Mouse (Mus musculus): ENCODE measurements around the gene Caskin1. TPM values are rescaled to one million over a fixed set of nuclear protein-coding genes. Genes with fewer than 3 reads are reported as not detected.

Gene Caskin1
- polyA plus RNA-seq, 1 experiment from 2014 or later, result 55.0 TPM

Other genes with a start within 250 kb of the Caskin1 start
- gene Ccnf, start 237.1 kb upstream of the Caskin1 start, polyA plus RNA-seq (2015; fragmentation: Nextera tagmentation; extraction: Ambion mirVana), result 18.5 and 18.7 TPM in 2 replicates
- 0.48 and 1.1 TPM in 2 replicates for gene Abca17, start 137.5 kb upstream of the Caskin1 start, polyA plus RNA-seq (2015; fragmentation: Nextera tagmentation; extraction: Ambion mirVana)
- gene Abca3, start 136.7 kb upstream of the Caskin1 start, polyA plus RNA-seq (2015; fragmentation: Nextera tagmentation; extraction: Ambion mirVana), result 31.0 and 31.9 TPM in 2 replicates
- gene Rnps1, start 74.0 kb upstream of the Caskin1 start, polyA plus RNA-seq (2015; fragmentation: Nextera tagmentation; extraction: Ambion mirVana), result 301 and 335 TPM in 2 replicates
- 48.0 and 51.5 TPM in 2 replicates for gene Eci1, start 62.0 kb upstream of the Caskin1 start, polyA plus RNA-seq (2015; fragmentation: Nextera tagmentation; extraction: Ambion mirVana)
- 6.8 and 7.2 TPM in 2 replicates for gene Dnase1l2, start 45.5 kb upstream of the Caskin1 start, polyA plus RNA-seq (2015; fragmentation: Nextera tagmentation; extraction: Ambion mirVana)
- 46.7 and 50.5 TPM in 2 replicates for gene E4f1, start 18.3 kb upstream of the Caskin1 start, polyA plus RNA-seq (2015; fragmentation: Nextera tagmentation; extraction: Ambion mirVana)
- gene Pgp, start 18.2 kb upstream of the Caskin1 start, polyA plus RNA-seq (2015; fragmentation: Nextera tagmentation; extraction: Ambion mirVana), result 72.6 and 75.6 TPM in 2 replicates
- gene Bricd5, start 14.7 kb upstream of the Caskin1 start, polyA plus RNA-seq (2015; fragmentation: Nextera tagmentation; extraction: Ambion mirVana), result 0.34 and 0.77 TPM in 2 replicates
- 35.4 and 36.0 TPM in 2 replicates for gene Mlst8, start 9.5 kb upstream of the Caskin1 start, polyA plus RNA-seq (2015; fragmentation: Nextera tagmentation; extraction: Ambion mirVana)
- 88.7 and 91.0 TPM in 2 replicates for gene Traf7, start 39.3 kb downstream of the Caskin1 start, polyA plus RNA-seq (2015; fragmentation: Nextera tagmentation; extraction: Ambion mirVana)
- gene Rab26, start 45.6 kb downstream of the Caskin1 start, polyA plus RNA-seq (2015; fragmentation: Nextera tagmentation; extraction: Ambion mirVana), result 6.3 and 8.2 TPM in 2 replicates
- gene Pkd1, start 61.2 kb downstream of the Caskin1 start, polyA plus RNA-seq (2015; fragmentation: Nextera tagmentation; extraction: Ambion mirVana), result 22.6 and 30.3 TPM in 2 replicates
- gene Tsc2, start 144.0 kb downstream of the Caskin1 start, polyA plus RNA-seq (2015; fragmentation: Nextera tagmentation; extraction: Ambion mirVana), result 71.7 and 81.0 TPM in 2 replicates
- gene Nthl1, start 144.1 kb downstream of the Caskin1 start, polyA plus RNA-seq (2015; fragmentation: Nextera tagmentation; extraction: Ambion mirVana), result 11.4 and 11.6 TPM in 2 replicates
- gene Slc9a3r2, start 161.7 kb downstream of the Caskin1 start, polyA plus RNA-seq (2015; fragmentation: Nextera tagmentation; extraction: Ambion mirVana), result 55.5 and 57.0 TPM in 2 replicates
- gene Npw, start 169.9 kb downstream of the Caskin1 start, polyA plus RNA-seq (2015; fragmentation: Nextera tagmentation; extraction: Ambion mirVana), result 0.31 and 0.54 TPM in 2 replicates
- gene Zfp598, start 181.1 kb downstream of the Caskin1 start, polyA plus RNA-seq (2015; fragmentation: Nextera tagmentation; extraction: Ambion mirVana), result 20.6 and 24.5 TPM in 2 replicates
- gene Syngr3, start 201.4 kb downstream of the Caskin1 start, polyA plus RNA-seq (2015; fragmentation: Nextera tagmentation; extraction: Ambion mirVana), result 234 and 241 TPM in 2 replicates
- 36.5 and 36.6 TPM in 2 replicates for gene Gfer, start 207.6 kb downstream of the Caskin1 start, polyA plus RNA-seq (2015; fragmentation: Nextera tagmentation; extraction: Ambion mirVana)
- gene Noxo1, start 207.6 kb downstream of the Caskin1 start, polyA plus RNA-seq (2015; fragmentation: Nextera tagmentation; extraction: Ambion mirVana), result 1.5 and 2.3 TPM in 2 replicates
- 64.2 and 64.9 TPM in 2 replicates for gene Tbl3, start 219.1 kb downstream of the Caskin1 start, polyA plus RNA-seq (2015; fragmentation: Nextera tagmentation; extraction: Ambion mirVana)
- not detected in 2 replicates for gene Rnf151, start 229.5 kb downstream of the Caskin1 start, polyA plus RNA-seq (2015; fragmentation: Nextera tagmentation; extraction: Ambion mirVana)
- 753 and 774 TPM in 2 replicates for gene Rps2, start 229.5 kb downstream of the Caskin1 start, polyA plus RNA-seq (2015; fragmentation: Nextera tagmentation; extraction: Ambion mirVana)
- gene Ndufb10, start 235.9 kb downstream of the Caskin1 start, polyA plus RNA-seq (2015; fragmentation: Nextera tagmentation; extraction: Ambion mirVana), result 290 TPM in 2 replicates
- gene Rpl3l, start 239.2 kb downstream of the Caskin1 start, polyA plus RNA-seq (2015; fragmentation: Nextera tagmentation; extraction: Ambion mirVana), result 0.22 TPM in 1 of 2 replicates, not detected in the other
- gene Msrb1, start 248.0 kb downstream of the Caskin1 start, polyA plus RNA-seq (2015; fragmentation: Nextera tagmentation; extraction: Ambion mirVana), result 19.4 and 20.8 TPM in 2 replicates

All from hindbrain, embryonic 15.5 days (tissue).